8 mouse cellular contexts compared by ENCODE assay signal in genomic region chr12:108794979-108795537, GRCm38 (mm10). TPM values are rescaled to one million over a fixed set of nuclear protein-coding genes. Genes with fewer than 3 reads are reported as not detected.
A peak's percentile ranks its signal among the peaks of the same experiment; 100 is the strongest.
DNase-seq lines count a peak whose midpoint lies in the region; TF ChIP-seq lines count a peak whose summit lies in the region.

No protein-coding gene starts in this region.

- H3K4me1 ChIP-seq in lung, adult 2 months (ENCODE audit: control insufficient read depth, insufficient read depth, low read length) = peaks cover 11% of the 10 kb centered on the region
- H3K4me1 ChIP-seq in cortical plate, adult 2 months (ENCODE audit: control insufficient read depth, insufficient read depth, low read length) = peaks cover 4% of the 10 kb centered on the region; the same call in 1 of the 2 replicates

- H3K4me2 ChIP-seq in myocyte (ENCODE audit: low read depth) = peak overlapping the region; percentile 81

- no peak for DNase-seq in lung, adult 2 months
- no peak for DNase-seq in lung, postnatal 25 days (ENCODE audit: low spot score)
- peak; percentile 55 for DNase-seq in induced T-regulatory cell, adult 2 months (ENCODE audit: low read depth)
- no peak for DNase-seq in layer of hippocampus, adult 18-20 months (ENCODE audit: low spot score in 2 of 2)
- DNase-seq in adrenal gland, adult 2 months = no peak
- no peak for DNase-seq in cerebellum, adult 18-20 months

- no peak for TF ChIP-seq CTCF in lung, adult 2 months (IDR thresholded peaks at IDR 0.05; ENCODE audit: insufficient read depth, low read length)
- TF ChIP-seq CTCF in cortical plate, adult 2 months (IDR thresholded peaks at IDR 0.05; ENCODE audit: extremely low read depth, insufficient read depth, low read length) = no peak

- no peaks in the 10 kb centered on the region for H3K27me3 ChIP-seq in myocyte (ENCODE audit: control insufficient read depth, insufficient read depth, insufficient read length)

- peak overlapping the region; percentile 95 for H3K4me3 ChIP-seq in lung, adult 2 months (replicated peaks; ENCODE audit: extremely low read depth, low read depth, low read length)
- peak overlapping the region; percentile 100 for H3K4me3 ChIP-seq in cortical plate, adult 2 months (ENCODE audit: insufficient read depth, low read length)
- H3K4me3 ChIP-seq in myocyte = peak overlapping the region; percentile 53

- WGBS in lung, adult 2 months = 4% methylated on average over 9 of the region's 9 CpGs

- TF ChIP-seq POLR2A in lung, adult 2 months (IDR thresholded peaks at IDR 0.05; ENCODE audit: borderline replicate concordance, extremely low read depth, low read depth, low read length) = no peak
- TF ChIP-seq POLR2A in cortical plate, adult 2 months (IDR thresholded peaks at IDR 0.05; ENCODE audit: extremely low read depth, insufficient read depth, low read length) = no peak
- TF ChIP-seq POLR2A in myocyte (IDR thresholded peaks at IDR 0.05; ENCODE audit: insufficient read length, low read depth) = no peak

- peak overlapping the region; percentile 95 for H3ac ChIP-seq in myocyte (ENCODE audit: control insufficient read depth, insufficient read length)

- H3K27ac ChIP-seq in cortical plate, adult 2 months (ENCODE audit: insufficient read depth, low read length) = 0 out of 2 replicates have a peak overlapping the region, but pooled peaks have one; percentile 47

- H3K36me3 ChIP-seq in myocyte (ENCODE audit: control insufficient read depth, insufficient read depth) = no peaks in the 10 kb centered on the region

- H3K79me2 ChIP-seq in myocyte (ENCODE audit: control insufficient read depth, insufficient read depth) = peaks cover 81% of the 10 kb centered on the region

TF ChIP-seq in myocyte, 11 proteins besides CTCF, POLR2A, EP300 and RAD21:
- TF ChIP-seq REST (IDR thresholded peaks at IDR 0.05; ENCODE audit: insufficient read depth, insufficient read length) = no peak
- TF ChIP-seq USF1 (IDR thresholded peaks at IDR 0.05; ENCODE audit: low read depth) = no peak
- TF ChIP-seq SRF (IDR thresholded peaks at IDR 0.05; ENCODE audit: control insufficient read depth, insufficient read length, low read depth) = no peak
- TF ChIP-seq TCF12 (IDR thresholded peaks at IDR 0.05; ENCODE audit: insufficient read depth, poor library complexity, severe bottlenecking) = no peak
- no peak for TF ChIP-seq MYOD1 (IDR thresholded peaks at IDR 0.05; ENCODE audit: control insufficient read depth in 1 of 3, insufficient read length in 2 of 3, low read depth in 2 of 3)
- TF ChIP-seq CEBPB (IDR thresholded peaks at IDR 0.05; ENCODE audit: insufficient read depth, poor library complexity, severe bottlenecking) = no peak
- no peak for TF ChIP-seq TCF3 (IDR thresholded peaks at IDR 0.05; ENCODE audit: insufficient read length, low read depth)
- TF ChIP-seq E2F4 (IDR thresholded peaks at IDR 0.05; ENCODE audit: insufficient read depth) = no peak
TF ChIP-seq in myocyte: peak in this region for 0.

RNA-seq across cellular contexts. Expression of gene Yy1, which starts 2.3 kb away (rescaled TPM):
- polyA plus RNA-seq in lung, adult 2 months (2012; rRNA removed) = 19.3 and 22.0 TPM in 2 replicates
- 22.1 and 23.2 TPM in 2 replicates for polyA plus RNA-seq in cortical plate, adult 2 months (2012; rRNA removed)
- polyA plus RNA-seq in myocyte (2012; fragmentation: generic; extraction: Trizol) = 15.3 TPM
- total RNA-seq in layer of hippocampus, adult 18-20 months (2021) = 10 to 100 TPM; 54.7 to 55.3 TPM
- 100 to 1,000 TPM in 1 of 2 experiments, 10 to 100 TPM in 1; 56.2 to 102 TPM for total RNA-seq in adrenal gland, adult 2 months (2021)
- polyA plus RNA-seq in adrenal gland, adult 2 months (2012; rRNA removed) = 22.5 and 27.8 TPM in 2 replicates

RNA-seq across cellular contexts. Expression of gene Slc25a29, which starts 40.6 kb away (rescaled TPM):
- 15.1 and 19.0 TPM in 2 replicates for polyA plus RNA-seq in lung, adult 2 months (2012; rRNA removed)
- 17.4 and 18.0 TPM in 2 replicates for polyA plus RNA-seq in cortical plate, adult 2 months (2012; rRNA removed)
- 20.9 TPM for polyA plus RNA-seq in myocyte (2012; fragmentation: generic; extraction: Trizol)
- total RNA-seq in layer of hippocampus, adult 18-20 months (2021) = 10 to 100 TPM; 22.6 to 24.4 TPM
- 10 to 100 TPM; 14.0 to 17.7 TPM for total RNA-seq in adrenal gland, adult 2 months (2021)
- 93.3 and 111 TPM in 2 replicates for polyA plus RNA-seq in adrenal gland, adult 2 months (2012; rRNA removed)

RNA-seq across cellular contexts. Expression of gene Slc25a47, which starts 40.8 kb away (rescaled TPM):
- 13.7 and 14.7 TPM in 2 replicates for polyA plus RNA-seq in lung, adult 2 months (2012; rRNA removed)
- polyA plus RNA-seq in cortical plate, adult 2 months (2012; rRNA removed) = 8.5 and 9.2 TPM in 2 replicates
- polyA plus RNA-seq in myocyte (2012; fragmentation: generic; extraction: Trizol) = 3.6 TPM
- 10 to 100 TPM; 10.4 to 10.5 TPM for total RNA-seq in layer of hippocampus, adult 18-20 months (2021)
- total RNA-seq in adrenal gland, adult 2 months (2021) = 10 to 100 TPM in 1 of 2 experiments, 1 to 10 TPM in 1; 8.4 to 12.2 TPM
- polyA plus RNA-seq in adrenal gland, adult 2 months (2012; rRNA removed) = 16.6 TPM in 2 replicates
